22 mouse cellular contexts compared by ENCODE assay signal in the genomic region with DNA sequence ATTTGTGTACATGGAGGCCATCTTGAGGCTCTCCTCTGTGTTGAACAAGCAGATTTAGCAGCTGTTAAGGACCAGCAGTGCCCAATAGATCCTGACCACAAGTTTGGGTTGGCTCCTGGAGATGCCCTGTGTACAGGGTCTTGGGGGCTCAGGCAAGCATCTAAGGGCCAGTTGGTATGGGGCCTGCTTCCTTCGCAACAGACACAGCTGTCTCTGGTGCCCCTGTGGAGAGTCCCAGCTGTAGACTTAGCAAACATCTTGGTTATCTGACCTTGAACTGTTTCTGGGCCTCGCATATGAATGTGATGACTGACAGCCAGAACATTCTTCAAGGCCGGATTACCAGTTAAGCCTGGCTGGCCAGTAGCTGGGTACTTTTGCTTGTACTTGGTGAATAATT.
DNase-seq lines count a peak whose midpoint lies in the region; ATAC-seq and TF ChIP-seq lines count a peak whose summit lies in the region.
"Had no signal": no experiment of that assay in that cellular context is flagged by ENCODE, and none has a peak within 500 bp of the region (broad histone marks: within the 10 kb centered on the region; RNA-seq: fewer than 3 reads in every experiment).

No protein-coding gene starts in this region.

- no peaks in the 10 kb centered on the region for H3K36me3 ChIP-seq in limb, embryonic 14.5 days (ENCODE audit: control insufficient read depth, insufficient read depth, low read length)
- H3K36me3 ChIP-seq in limb, embryonic 10.5 days: no peaks in the 10 kb centered on the region
- H3K36me3 ChIP-seq in kidney, embryonic 15.5 days: no peaks in the 10 kb centered on the region
- H3K36me3 ChIP-seq: embryonic facial prominence, embryonic 15.5 days; forebrain, embryonic 15.5 days; heart, embryonic 13.5 days; hindbrain, embryonic 15.5 days had no signal

- H3K9me3 ChIP-seq in limb, embryonic 14.5 days (ENCODE audit: control insufficient read depth, low read length): no peaks in the 10 kb centered on the region
- H3K9me3 ChIP-seq in limb, embryonic 10.5 days (replicated peaks): no peaks in the 10 kb centered on the region
- no peaks in the 10 kb centered on the region for H3K9me3 ChIP-seq in kidney, embryonic 15.5 days (replicated peaks)
- H3K9me3 ChIP-seq: embryonic facial prominence, embryonic 15.5 days; forebrain, embryonic 15.5 days; heart, embryonic 13.5 days; hindbrain, embryonic 15.5 days had no signal

- intact Hi-C loops in gastrocnemius, adult 2 months (cut with DNase I): no loop called here

- DNase-seq in gastrocnemius, adult 2 months: no peak
- no peak for DNase-seq in gastrocnemius, adult 8-10 months (ENCODE audit: low spot score in 2 of 2)
- no peak for DNase-seq in limb, embryonic 14.5 days (ENCODE audit: low spot score)
- DNase-seq in limb, embryonic 10.5 days (ENCODE audit: low spot score): no peak
- DNase-seq: adrenal gland, postnatal 10 days; B cell, adult 2 months; cerebellum, adult 11-12 months; cerebellum, adult 9-10 months; cerebellum, postnatal 25 days; gastrocnemius, postnatal 14 days; heart, postnatal 10 days; kidney, adult 2 months had no signal

- no peak overlapping the region for H3K9ac ChIP-seq in limb, embryonic 14.5 days (ENCODE audit: low read depth, low read length, severe bottlenecking)
- H3K9ac ChIP-seq in kidney, embryonic 15.5 days: no peak overlapping the region
- H3K9ac ChIP-seq: embryonic facial prominence, embryonic 15.5 days; forebrain, embryonic 15.5 days; heart, embryonic 13.5 days; hindbrain, embryonic 15.5 days had no signal

- H3K4me1 ChIP-seq in limb, embryonic 14.5 days (ENCODE audit: control insufficient read depth, insufficient read depth, low read length): no peaks in the 10 kb centered on the region
- H3K4me1 ChIP-seq in limb, embryonic 10.5 days: peaks cover 6% of the 10 kb centered on the region
- H3K4me1 ChIP-seq in kidney, embryonic 15.5 days: no peaks in the 10 kb centered on the region
- H3K4me1 ChIP-seq: embryonic facial prominence, embryonic 15.5 days; forebrain, embryonic 15.5 days; hindbrain, embryonic 15.5 days had no signal

- H3K27me3 ChIP-seq in limb, embryonic 14.5 days (ENCODE audit: control insufficient read depth, insufficient read depth, low read length): no peaks in the 10 kb centered on the region
- H3K27me3 ChIP-seq in limb, embryonic 10.5 days (ENCODE audit: low read depth, poor library complexity, severe bottlenecking): peaks cover 11% of the 10 kb centered on the region
- H3K27me3 ChIP-seq in kidney, embryonic 15.5 days: 0 out of 2 replicates have a peak, but pooled peaks cover 9% of the 10 kb centered on the region
- H3K27me3 ChIP-seq: embryonic facial prominence, embryonic 15.5 days; forebrain, embryonic 15.5 days; hindbrain, embryonic 15.5 days had no signal

- peak overlapping the region; percentile 58; the same call in 1 of the 2 replicates for H3K27ac ChIP-seq in gastrocnemius, adult 2 months
- no peak overlapping the region for H3K27ac ChIP-seq in limb, embryonic 14.5 days (replicated peaks; ENCODE audit: low read depth, low read length)
- H3K27ac ChIP-seq in limb, embryonic 10.5 days: no peak overlapping the region
- H3K27ac ChIP-seq in kidney, embryonic 15.5 days: no peak overlapping the region
- H3K27ac ChIP-seq: embryonic facial prominence, embryonic 15.5 days; forebrain, embryonic 15.5 days; heart, embryonic 13.5 days; hindbrain, embryonic 15.5 days had no signal

- TF ChIP-seq POLR2A in limb, embryonic 14.5 days (IDR thresholded peaks at IDR 0.05; ENCODE audit: borderline replicate concordance, extremely low read depth, insufficient read depth, insufficient read length): no peak

- ATAC-seq in limb, embryonic 14.5 days (ENCODE audit: low FRiP score, low read depth): peak; percentile 12; the same call in 1 of the 2 replicates
- 0 out of 2 replicates have a peak, but pooled peaks have one; percentile 19 for ATAC-seq in erythroid progenitor cell, adult 5-6 weeks (replicated peaks; ENCODE audit: low FRiP score, poor library complexity, severe bottlenecking)
- ATAC-seq in kidney, embryonic 15.5 days (replicated peaks; ENCODE audit: low FRiP score): no peak
- ATAC-seq: activated CD4-positive, CD25-positive, alpha-beta regulatory T cell, adult 4 months; CD4-positive, CD25-positive, alpha-beta regulatory T cell, adult 4 months; forebrain, embryonic 15.5 days; intestine, embryonic 16.5 days had no signal

- no peak for TF ChIP-seq CTCF in gastrocnemius, adult 2 months (IDR thresholded peaks at IDR 0.05)

- H3K4me3 ChIP-seq in gastrocnemius, adult 2 months: no peak overlapping the region
- H3K4me3 ChIP-seq in limb, embryonic 14.5 days (replicated peaks; ENCODE audit: low read length): no peak overlapping the region
- H3K4me3 ChIP-seq in limb, embryonic 10.5 days: no peak overlapping the region
- no peak overlapping the region for H3K4me3 ChIP-seq in kidney, embryonic 15.5 days (replicated peaks)
- H3K4me3 ChIP-seq: embryonic facial prominence, embryonic 15.5 days; erythroblast, embryonic 14.5 days; forebrain, embryonic 15.5 days; heart, embryonic 13.5 days; hindbrain, embryonic 15.5 days had no signal

- no peak overlapping the region for H3K4me2 ChIP-seq in limb, embryonic 14.5 days (replicated peaks; ENCODE audit: low read depth, low read length, severe bottlenecking)
- no peak overlapping the region for H3K4me2 ChIP-seq in kidney, embryonic 15.5 days
- H3K4me2 ChIP-seq: embryonic facial prominence, embryonic 15.5 days; forebrain, embryonic 15.5 days; heart, embryonic 13.5 days; hindbrain, embryonic 15.5 days had no signal

- WGBS in limb, embryonic 14.5 days: 77% methylated on average over 3 of the region's 3 CpGs
- 86% methylated on average over 3 of the region's 3 CpGs for WGBS in limb, embryonic 10.5 days
- 82% methylated on average over 3 of the region's 3 CpGs for WGBS in kidney, embryonic 15.5 days
